Mouse (Mus musculus) E14TG2a.4 (cell line): ENCODE measurements at regions not wholly inside any gene's neighbourhood (a gene's known extent, or its start where the extent isn't known, plus 50 kb on each side); places are given as distances from the start of the nearest gene placed in this dataset.

Experiments
- H3K27me3 ChIP-seq: 2 replicates; pipeline ENCODE4 v1.6.1; 2014; ENCODE audit warnings: low read length, control low read depth; ENCODE audit not compliant: insufficient read depth
- H3K36me3 ChIP-seq: 2 replicates; pipeline ENCODE4 v1.6.1; 2014; ENCODE audit warnings: low read length, control low read depth; ENCODE audit not compliant: insufficient read depth
- H3K4me1 ChIP-seq: replicated peaks from 2 replicates; pipeline ENCODE4 v1.6.1; 2014; ENCODE audit warnings: low read depth, low read length, control low read depth
- H3K4me3 ChIP-seq: replicated peaks from 2 replicates; pipeline ENCODE4 v1.5.1; 2014; ENCODE audit warnings: mild to moderate bottlenecking, low read length
- H3K9me3 ChIP-seq: 2 replicates; pipeline ENCODE4 v1.6.1; 2014; ENCODE audit warnings: low read length, control low read depth
- CTCF ChIP-seq: conservative IDR thresholded peaks from 2 replicates; pipeline ENCODE4 v1.5.1; 2014; ENCODE audit warnings: low read length
- NANOG ChIP-seq: IDR thresholded peaks from 2 replicates; pipeline ENCODE4 v1.6.1; 2014; ENCODE audit warnings: borderline replicate concordance, low read length, mixed read lengths
- POU5F1 ChIP-seq: IDR thresholded peaks from 2 replicates; pipeline ENCODE4 v1.6.1; 2014; ENCODE audit warnings: low read length, borderline replicate concordance

DNA sequence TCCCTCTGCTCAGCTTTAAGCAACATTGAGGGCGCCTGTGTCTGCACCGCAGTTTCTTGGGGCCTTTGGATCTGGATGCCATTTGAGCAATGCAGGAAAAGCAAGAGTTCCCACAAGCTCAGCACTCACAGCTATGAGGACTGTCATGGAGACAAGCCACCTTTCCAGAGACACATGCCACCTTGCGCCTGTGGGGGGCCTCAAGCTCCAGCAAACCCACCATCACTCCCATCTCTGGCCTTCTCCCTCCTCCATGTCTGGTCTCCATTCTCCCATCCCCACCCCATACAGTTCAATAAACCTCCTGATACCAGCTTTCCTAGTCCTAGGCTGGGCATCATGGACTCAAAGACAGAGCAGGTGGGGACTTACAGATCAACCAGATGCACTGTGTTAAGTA lies 97.8 kb downstream of the Wdr11 start:
- Histone ChIP-seq H3K4me3 (no peak overlapping the region), H3K36me3 (no peaks in the 10 kb centered on the region), H3K9me3 (peaks cover 3% of the 10 kb centered on the region; the same call in 1 of the 2 replicates), H3K27me3 (0 out of 2 replicates have a peak, but pooled peaks cover 3% of the 10 kb centered on the region), H3K4me1 (no peaks in the 10 kb centered on the region)
- no peak for TF ChIP-seq CTCF
- no peak for TF ChIP-seq POU5F1
- TF ChIP-seq NANOG = no peak

DNA sequence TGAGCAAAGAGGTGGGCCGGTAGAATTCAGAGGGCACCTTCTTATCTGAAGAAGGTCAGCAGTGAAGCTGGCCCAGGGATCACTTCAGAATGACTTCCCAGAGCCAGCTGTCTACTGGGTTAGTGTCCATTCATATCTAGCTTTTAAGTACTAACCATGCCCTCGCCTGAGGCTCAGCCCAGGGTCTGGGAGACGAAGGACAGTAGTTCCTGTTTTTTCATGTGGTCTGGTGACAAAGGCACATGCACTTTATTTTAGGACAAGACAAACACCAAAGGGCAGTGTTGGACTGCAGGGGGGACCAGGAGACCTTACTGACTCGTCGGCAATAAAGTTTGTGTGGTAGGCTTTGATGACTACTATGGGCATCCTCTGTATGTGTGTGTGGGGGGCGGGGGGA lies 99.2 kb downstream of the Wdr11 start:
- Histone ChIP-seq H3K9me3 (peaks cover 3% of the 10 kb centered on the region; the same call in 1 of the 2 replicates), H3K36me3 (no peaks in the 10 kb centered on the region), H3K27me3 (0 out of 2 replicates have a peak, but pooled peaks cover 3% of the 10 kb centered on the region), H3K4me1 (no peaks in the 10 kb centered on the region), H3K4me3 (no peak overlapping the region)
- TF ChIP-seq NANOG = no peak
- no peak for TF ChIP-seq POU5F1
- TF ChIP-seq CTCF = no peak

DNA sequence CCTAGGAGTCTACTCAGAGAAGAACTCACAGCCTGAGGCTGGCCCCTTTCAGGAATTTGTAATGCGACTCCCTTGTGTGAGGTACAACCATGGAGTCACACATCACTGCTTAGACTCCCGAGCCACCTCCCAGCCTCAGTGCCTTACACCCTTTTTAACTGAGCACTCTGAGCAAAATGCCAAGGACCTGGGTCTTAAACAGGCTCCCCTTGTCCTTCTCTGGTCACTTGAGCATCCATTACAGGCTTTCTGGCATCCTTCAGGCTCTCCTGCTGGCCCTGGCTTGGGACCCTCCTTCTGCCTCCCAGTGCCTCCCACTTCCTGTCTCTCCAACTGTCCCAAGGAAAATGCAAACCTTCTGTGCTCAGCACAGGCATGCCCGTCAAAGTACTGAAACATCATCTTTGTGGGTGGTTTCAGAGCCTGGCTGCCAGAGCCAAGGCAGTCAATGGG lies 100.0 kb downstream of the Wdr11 start:
- no peak overlapping the region for H3K4me3 ChIP-seq
- H3K36me3 ChIP-seq = no peaks in the 10 kb centered on the region
- 0 out of 2 replicates have a peak, but pooled peaks cover 3% of the 10 kb centered on the region for H3K27me3 ChIP-seq
- H3K9me3 ChIP-seq = peaks cover 3% of the 10 kb centered on the region; the same call in 1 of the 2 replicates
- no peaks in the 10 kb centered on the region for H3K4me1 ChIP-seq
- TF ChIP-seq POU5F1 (no peak), NANOG (no peak), CTCF (no peak)

DNA sequence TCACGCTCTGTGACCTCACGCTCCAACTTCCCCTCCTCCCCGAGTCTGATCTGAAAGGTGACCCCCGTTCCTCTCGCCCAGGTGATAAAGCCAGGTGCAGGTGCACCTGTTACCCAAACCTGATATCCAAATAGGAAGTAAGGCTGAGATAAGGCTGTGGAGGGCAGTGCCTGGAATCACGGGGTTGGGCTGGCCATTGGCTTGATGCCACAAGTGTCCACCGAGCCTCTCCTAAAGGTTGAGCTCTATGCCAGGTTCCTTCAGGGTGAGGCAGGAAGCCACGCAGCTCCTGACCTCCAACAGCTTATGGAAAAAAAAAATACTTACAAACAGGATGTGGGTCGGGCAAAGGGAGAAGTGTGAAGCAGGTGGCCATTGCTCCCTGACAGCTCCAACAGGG lies 102.0 kb downstream of the Wdr11 start:
- no peak for TF ChIP-seq POU5F1
- TF ChIP-seq CTCF = no peak
- TF ChIP-seq NANOG = no peak
- Histone ChIP-seq H3K27me3 (0 out of 2 replicates have a peak, but pooled peaks cover 3% of the 10 kb centered on the region), H3K9me3 (no peaks in the 10 kb centered on the region), H3K4me3 (no peak overlapping the region), H3K36me3 (no peaks in the 10 kb centered on the region), H3K4me1 (no peaks in the 10 kb centered on the region)

DNA sequence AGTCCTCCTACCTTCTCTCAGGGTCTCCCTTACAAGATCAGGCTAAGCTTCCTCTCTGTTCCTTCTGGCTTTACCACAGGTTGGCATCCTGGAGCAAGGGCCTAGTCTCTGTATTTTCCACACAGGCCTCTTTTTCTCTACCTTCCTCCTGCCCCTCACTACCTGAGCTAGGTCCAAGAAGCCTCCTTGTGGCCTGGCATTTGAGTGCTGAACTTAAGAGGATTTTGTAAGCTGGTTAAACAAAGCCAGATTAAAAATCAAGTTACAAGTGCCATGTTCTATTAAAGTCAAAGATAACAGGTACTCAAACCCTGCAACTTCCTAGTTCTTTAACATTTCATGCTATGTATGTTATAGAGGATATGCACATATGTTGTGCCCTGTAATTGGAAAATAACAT lies 102.5 kb downstream of the Wdr11 start:
- Histone ChIP-seq H3K9me3 (no peaks in the 10 kb centered on the region), H3K4me1 (no peaks in the 10 kb centered on the region), H3K4me3 (no peak overlapping the region), H3K36me3 (no peaks in the 10 kb centered on the region), H3K27me3 (0 out of 2 replicates have a peak, but pooled peaks cover 3% of the 10 kb centered on the region)
- TF ChIP-seq POU5F1 (no peak), CTCF (no peak), NANOG (no peak)

DNA sequence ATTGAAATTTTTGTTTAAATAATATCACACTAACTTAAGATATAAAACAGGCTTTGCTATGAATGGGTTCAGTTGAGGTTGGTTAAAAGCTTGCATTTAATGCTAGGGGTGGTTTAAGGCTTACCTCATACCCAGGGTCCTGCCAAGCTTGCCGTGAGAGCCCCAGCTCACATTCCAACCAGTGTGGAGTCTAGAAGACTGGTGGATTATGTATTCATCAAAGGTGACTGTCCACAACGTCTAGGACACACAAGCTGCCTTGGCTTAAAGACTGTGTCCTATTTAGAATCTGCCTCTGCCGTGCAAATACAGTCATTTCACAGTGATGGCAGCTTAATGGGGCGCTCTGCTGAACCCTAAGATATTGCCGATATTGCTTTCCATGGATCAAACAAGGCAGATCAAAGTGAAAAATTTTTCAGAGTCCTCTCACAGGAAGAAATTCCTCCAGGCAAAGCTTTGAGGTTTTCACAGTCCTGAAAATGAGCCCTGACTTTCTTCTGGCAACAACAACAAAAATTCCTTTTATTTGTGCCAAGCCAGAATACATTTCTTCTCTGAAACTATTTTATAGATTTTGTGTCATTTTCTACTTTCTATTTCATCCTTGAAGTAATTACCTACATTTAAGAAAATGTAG lies 108.4 kb downstream of the Wdr11 start:
- TF ChIP-seq CTCF (no peak), NANOG (no peak), POU5F1 (no peak)

DNA sequence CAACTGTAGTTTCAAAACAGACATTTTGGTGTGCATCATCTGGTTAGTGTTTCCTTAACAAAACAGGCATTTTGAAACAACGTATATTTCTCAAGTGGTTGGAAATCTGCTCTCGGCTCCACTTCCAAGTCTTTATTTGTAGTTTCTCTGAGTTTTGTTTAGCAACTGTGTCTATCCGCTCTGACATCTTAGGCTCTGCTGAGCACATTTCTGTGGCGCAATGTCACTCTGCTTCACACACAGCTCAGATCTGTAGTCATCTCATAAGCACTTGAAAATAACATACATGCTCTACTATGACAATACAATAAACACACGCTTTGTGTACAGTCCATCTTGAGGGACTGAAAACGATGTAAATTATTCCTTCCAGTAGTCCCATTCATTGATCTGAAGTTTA lies 135.9 kb downstream of the Wdr11 start:
- Histone ChIP-seq H3K27me3 (no peaks in the 10 kb centered on the region), H3K36me3 (no peaks in the 10 kb centered on the region), H3K4me3 (no peak overlapping the region), H3K4me1 (no peaks in the 10 kb centered on the region), H3K9me3 (peaks cover 10% of the 10 kb centered on the region)
- TF ChIP-seq POU5F1 = no peak
- no peak for TF ChIP-seq CTCF
- no peak for TF ChIP-seq NANOG

More for the DNA sequence above, 108.4 kb downstream of the Wdr11 start:
- Histone ChIP-seq H3K27me3 (no peaks in the 10 kb centered on the region), H3K4me3 (no peak overlapping the region), H3K36me3 (no peaks in the 10 kb centered on the region), H3K4me1 (peaks cover 5% of the 10 kb centered on the region), H3K9me3 (no peaks in the 10 kb centered on the region)

DNA sequence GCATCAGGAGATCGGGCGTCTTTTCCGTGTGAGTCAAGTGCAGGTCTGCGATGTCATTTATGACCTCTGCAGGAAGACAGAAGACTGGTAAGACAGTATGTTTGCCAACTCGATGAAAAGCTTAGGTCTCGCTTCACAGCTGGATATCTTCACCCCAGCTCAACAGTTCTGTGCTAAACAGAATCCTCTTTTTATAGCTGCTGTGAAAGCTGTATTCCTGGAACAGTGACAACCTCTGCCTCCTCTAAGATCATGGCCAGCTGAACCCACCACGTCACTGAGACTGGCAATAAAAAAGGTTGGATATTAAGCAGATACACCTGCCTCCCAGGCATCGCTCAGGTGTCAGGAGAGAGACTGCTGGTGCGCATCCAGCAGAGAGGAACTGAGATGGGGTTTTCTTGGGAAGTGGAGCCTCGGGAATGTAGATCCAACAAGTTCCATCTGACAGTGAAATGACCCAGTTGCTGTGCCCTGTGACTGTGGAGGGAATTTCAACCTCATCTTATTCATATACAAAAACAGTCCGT lies 138.1 kb downstream of the Wdr11 start:
- Histone ChIP-seq H3K36me3 (no peaks in the 10 kb centered on the region), H3K27me3 (no peaks in the 10 kb centered on the region), H3K4me3 (no peak overlapping the region), H3K4me1 (no peaks in the 10 kb centered on the region), H3K9me3 (peaks cover 18% of the 10 kb centered on the region)
- no peak for TF ChIP-seq POU5F1
- TF ChIP-seq NANOG = no peak
- TF ChIP-seq CTCF = no peak
